Mouse (Mus musculus) bone marrow, adult 2 months (tissue): ENCODE data around the gene Lrrc74a. TPM values are rescaled to one million over a fixed set of nuclear protein-coding genes. Genes with fewer than 3 reads are reported as not detected.

ENCODE experiments used
- H3K27ac ChIP-seq: fragments of 200-500 bp; 2 replicates; pipeline ENCODE4 v1.5.1; 2012; ENCODE audit warnings: low read depth, mild to moderate bottlenecking, control low read depth, inconsistent platforms, low read length; ENCODE audit not compliant: control insufficient read depth, poor library complexity, insufficient read depth
- H3K4me1 ChIP-seq: fragments of 200-500 bp; 2 replicates; pipeline ENCODE4 v1.6.1; 2011; ENCODE audit warnings: low read length; ENCODE audit not compliant: control insufficient read depth, insufficient read depth
- H3K4me3 ChIP-seq: fragments of 200-500 bp; replicated peaks from 2 replicates; pipeline ENCODE3; 2011; ENCODE audit warnings: mild to moderate bottlenecking, low read depth, low read length, control low read depth; ENCODE audit not compliant: control insufficient read depth
- CTCF ChIP-seq: fragments of 200-500 bp; IDR thresholded peaks from 2 replicates; pipeline ENCODE4 v1.5.1; 2011; ENCODE audit warnings: low read length, control low read depth; ENCODE audit not compliant: control insufficient read depth, insufficient read depth
- POLR2A ChIP-seq: fragments of 200-500 bp; IDR thresholded peaks from 2 replicates; pipeline ENCODE4 v1.6.1; 2011; ENCODE audit warnings: low read depth, mild to moderate bottlenecking, control low read depth, low read length, borderline replicate concordance; ENCODE audit not compliant: control insufficient read depth
- WGBS: fragments of 180-500 bp; shearing (Covaris S2); methylation state at CpG from one replicate; pipeline ENCODE4 v1.1.7; 2018; 5-methylcytosine and 5-hydroxymethylcytosine counted together
- polyA plus RNA-seq: library from polyadenylated mRNA; stranded (reverse); fragments of >200 nt; gene quantifications from 2 replicates; pipeline ENCODE4 v1.2.4, GENCODE M21; 2011; ENCODE audit warnings: low replicate concordance; ENCODE audit not compliant: missing spikeins, insufficient read depth, insufficient read length

Gene Lrrc74a
- polyA plus RNA-seq, 1 experiment = not detected

GRCm38 (mm10) chr12:86702690-86703089 lies 31.5 kb upstream of the Lrrc74a start:
- H3K27ac ChIP-seq = no peak overlapping the region
- WGBS = 88% methylated on average over 3 of the region's 3 CpGs
- no peak overlapping the region for H3K4me3 ChIP-seq
- TF ChIP-seq POLR2A (no peak), CTCF (no peak)
- H3K4me1 ChIP-seq = no peaks in the 10 kb centered on the region

- WGBS = 74% methylated on average over 5 of the region's 5 CpGs
- TF ChIP-seq POLR2A = no peak
- TF ChIP-seq CTCF = no peak
- H3K27ac ChIP-seq = no peak overlapping the region
- no peak overlapping the region for H3K4me3 ChIP-seq
- H3K4me1 ChIP-seq = no peaks in the 10 kb centered on the region
Observed at GRCm38 (mm10) chr12:86705843-86706242, 28.3 kb upstream of the Lrrc74a start.

DNA sequence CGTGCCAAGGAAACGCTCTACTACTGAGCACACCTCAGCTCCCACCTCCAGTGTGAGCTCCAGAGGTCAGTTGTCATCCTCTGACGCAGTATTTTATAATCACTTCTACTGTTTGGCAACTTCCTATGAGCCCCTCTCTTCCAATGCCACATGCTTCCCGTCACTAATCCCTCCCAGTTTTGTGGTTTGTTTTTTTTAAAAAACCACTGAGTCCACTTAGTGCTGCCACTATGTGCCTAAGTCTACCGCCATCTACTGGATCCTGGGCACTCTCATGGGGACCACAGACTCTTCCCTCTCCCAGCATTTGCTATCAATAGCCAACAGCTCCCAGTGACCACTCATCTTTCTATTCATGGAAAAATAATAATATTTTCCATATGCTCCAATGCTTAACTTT lies 20.1 kb upstream of the Lrrc74a start:
- Histone ChIP-seq H3K27ac (no peak overlapping the region), H3K4me1 (no peaks in the 10 kb centered on the region), H3K4me3 (no peak overlapping the region)
- TF ChIP-seq CTCF = no peak
- TF ChIP-seq POLR2A = no peak
- 12% methylated on average over 5 of the region's 5 CpGs for WGBS

DNA sequence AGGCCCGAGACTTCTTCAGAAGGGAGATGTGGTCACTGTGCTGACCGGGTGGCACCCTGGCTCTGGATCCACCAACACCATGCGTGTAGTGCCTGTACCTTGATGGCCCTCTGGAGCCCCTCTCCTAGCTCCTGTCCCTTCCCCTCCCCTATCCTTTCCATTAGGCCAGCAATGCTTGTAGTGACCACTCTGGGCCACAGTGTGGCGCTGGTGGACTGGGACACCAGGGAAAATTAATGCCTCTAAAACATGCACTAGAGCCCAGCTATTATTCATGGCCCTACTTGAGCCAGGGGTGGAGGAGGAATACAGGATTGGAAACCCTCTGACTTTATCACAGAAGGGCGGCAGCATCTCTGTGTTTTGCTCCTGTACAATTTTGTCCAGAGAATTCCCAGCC lies 18.8 kb upstream of the Lrrc74a start:
- TF ChIP-seq POLR2A (no peak), CTCF (peak; percentile 62)
- WGBS = 72% methylated on average over 5 of the region's 5 CpGs
- Histone ChIP-seq H3K27ac (no peak overlapping the region), H3K4me1 (no peaks in the 10 kb centered on the region), H3K4me3 (no peak overlapping the region)

DNA sequence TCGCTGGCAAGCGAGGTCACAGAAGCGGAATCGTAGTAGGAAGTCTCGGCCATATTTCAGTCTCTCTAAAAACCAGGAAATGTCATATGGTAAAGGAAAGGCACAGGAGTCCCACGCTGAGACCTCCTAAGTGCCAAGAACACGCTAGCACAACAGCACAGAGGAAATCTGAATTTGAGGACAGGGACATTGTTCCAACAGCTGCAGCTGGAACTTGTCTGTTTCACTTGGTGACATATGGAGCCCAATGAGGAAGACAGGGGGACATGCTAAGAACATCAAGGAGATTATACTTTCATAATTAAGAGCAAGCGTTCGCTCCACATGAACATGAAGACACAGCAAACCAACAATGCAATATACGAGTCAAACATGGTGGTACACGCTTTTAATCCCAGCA lies 17.2 kb upstream of the Lrrc74a start:
- no peak overlapping the region for H3K4me3 ChIP-seq
- 84% methylated on average over 11 of the region's 11 CpGs for WGBS

GRCm38 (mm10) chr12:86719961-86720639 lies 14.1 kb upstream of the Lrrc74a start:
- no peak overlapping the region for H3K27ac ChIP-seq
- TF ChIP-seq CTCF = no peak
- no peak for TF ChIP-seq POLR2A
- no peak overlapping the region for H3K4me3 ChIP-seq
- 86% methylated on average over 18 of the region's 18 CpGs for WGBS
- H3K4me1 ChIP-seq = no peaks in the 10 kb centered on the region

More for the DNA sequence above, 17.2 kb upstream of the Lrrc74a start:
- Histone ChIP-seq H3K4me1 (no peaks in the 10 kb centered on the region), H3K27ac (no peak overlapping the region)
- no peak for TF ChIP-seq CTCF
- no peak for TF ChIP-seq POLR2A

- no peak overlapping the region for H3K27ac ChIP-seq
- H3K4me3 ChIP-seq = no peak overlapping the region
- TF ChIP-seq CTCF = no peak
- TF ChIP-seq POLR2A = no peak
- H3K4me1 ChIP-seq = no peaks in the 10 kb centered on the region
- 82% methylated on average over 5 of the region's 5 CpGs for WGBS
Observed at GRCm38 (mm10) chr12:86721453-86721852, 12.7 kb upstream of the Lrrc74a start.

- WGBS = 82% methylated on average over 2 of the region's 2 CpGs
- Histone ChIP-seq H3K4me3 (no peak overlapping the region), H3K4me1 (no peaks in the 10 kb centered on the region), H3K27ac (no peak overlapping the region)
- TF ChIP-seq CTCF (no peak), POLR2A (no peak)
Observed at GRCm38 (mm10) chr12:86724300-86724699, 9.9 kb upstream of the Lrrc74a start.

GRCm38 (mm10) chr12:86725706-86726105 lies 8.5 kb upstream of the Lrrc74a start:
- Histone ChIP-seq H3K27ac (peak overlapping the region; percentile 19; the same call in 1 of the 2 replicates), H3K4me1 (no peaks in the 10 kb centered on the region), H3K4me3 (peak overlapping the region; percentile 68)
- no peak for TF ChIP-seq POLR2A
- TF ChIP-seq CTCF = no peak
- WGBS = under 1% methylated on average over 19 of the region's 19 CpGs
